Mouse (Mus musculus): ENCODE measurements around the gene Gpr25. TPM values are rescaled to one million over a fixed set of nuclear protein-coding genes. Genes with fewer than 3 reads are reported as not detected.

The Gpr25 gene
- total and polyA plus RNA-seq, 3 experiments = not detected

DNA sequence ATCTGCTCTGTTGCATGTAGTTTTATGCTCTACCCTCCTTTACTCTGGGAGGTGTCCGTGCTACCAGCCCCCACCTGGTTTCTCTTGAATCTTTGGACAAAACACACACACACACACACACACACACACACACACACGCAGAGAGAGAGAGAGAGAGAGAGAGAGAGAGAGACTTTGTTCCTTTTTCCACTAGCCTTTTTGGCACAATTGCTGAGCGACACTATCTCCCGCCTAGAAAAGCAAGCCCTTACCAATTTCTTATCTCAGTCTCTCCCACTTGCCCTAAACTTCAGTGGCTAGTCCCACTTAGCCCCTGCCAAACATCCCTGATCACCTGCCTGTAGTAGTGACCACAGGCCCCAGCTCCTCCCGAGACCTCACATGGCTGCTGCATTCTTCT, 16.2 kb downstream of the Gpr25 start:
- TF ChIP-seq CTCF (IDR thresholded peaks at IDR 0.05) = no peak
- TF ChIP-seq POLR2A (IDR thresholded peaks at IDR 0.05; ENCODE audit: insufficient read depth, low read depth, low read length) = no peak
- TF ChIP-seq EP300 (IDR thresholded peaks at IDR 0.05; ENCODE audit: insufficient read depth, low read depth, low read length) = no peak

DNA sequence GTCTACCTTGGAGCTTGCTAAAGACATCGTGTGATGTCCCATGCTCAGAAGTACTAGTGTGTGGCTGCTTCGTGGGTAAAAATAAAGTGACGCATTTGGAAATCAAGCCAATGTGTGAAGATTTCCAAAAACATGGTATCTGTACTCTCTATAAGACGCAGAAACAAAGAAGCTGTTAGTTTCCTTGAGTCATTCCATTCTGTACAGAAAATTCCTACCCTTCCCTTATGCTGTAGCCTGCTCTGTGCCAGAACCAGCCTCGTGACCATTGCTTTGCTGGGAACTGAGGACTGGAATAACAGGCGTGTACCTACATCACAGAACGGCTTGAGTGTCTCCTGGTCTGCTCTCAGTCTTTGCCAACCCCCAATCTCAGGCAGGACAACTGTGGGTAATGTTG, 18.9 kb downstream of the Gpr25 start:
- Histone ChIP-seq H3K9ac (ENCODE audit: low read depth, low read length) (no peak overlapping the region), H3K79me2 (replicated peaks; ENCODE audit: control insufficient read depth, insufficient read depth, low read length) (no peaks in the 10 kb centered on the region), H3K4me3 (no peak overlapping the region), H3K27ac (no peak overlapping the region), H3K27me3 (ENCODE audit: control insufficient read depth, insufficient read depth, low read length) (no peaks in the 10 kb centered on the region), H3K36me3 (ENCODE audit: control insufficient read depth, insufficient read depth, low read length) (no peaks in the 10 kb centered on the region), H3K4me1 (ENCODE audit: control insufficient read depth, insufficient read depth, low read length) (no peaks in the 10 kb centered on the region)
- no peak for DNase-seq
- intact Hi-C loops (cut with DNase I) = no loop called here
- WGBS = 78% methylated on average over 7 of the region's 7 CpGs
- TF ChIP-seq CTCF (IDR thresholded peaks at IDR 0.05) = no peak
- TF ChIP-seq EP300 (IDR thresholded peaks at IDR 0.05; ENCODE audit: insufficient read depth, low read depth, low read length) = no peak
- no peak for TF ChIP-seq POLR2A (IDR thresholded peaks at IDR 0.05; ENCODE audit: insufficient read depth, low read depth, low read length)

More for the DNA sequence above, 16.2 kb downstream of the Gpr25 start:
- Histone ChIP-seq H3K27me3 (ENCODE audit: control insufficient read depth, insufficient read depth, low read length) (no peaks in the 10 kb centered on the region), H3K79me2 (replicated peaks; ENCODE audit: control insufficient read depth, insufficient read depth, low read length) (no peaks in the 10 kb centered on the region), H3K4me1 (ENCODE audit: control insufficient read depth, insufficient read depth, low read length) (no peaks in the 10 kb centered on the region), H3K4me3 (no peak overlapping the region), H3K36me3 (ENCODE audit: control insufficient read depth, insufficient read depth, low read length) (no peaks in the 10 kb centered on the region), H3K9ac (ENCODE audit: low read depth, low read length) (no peak overlapping the region), H3K27ac (no peak overlapping the region)
- 70% methylated on average over 5 of the region's 5 CpGs for WGBS
- no peak for DNase-seq
- intact Hi-C loops (cut with DNase I) = no loop called here

DNA sequence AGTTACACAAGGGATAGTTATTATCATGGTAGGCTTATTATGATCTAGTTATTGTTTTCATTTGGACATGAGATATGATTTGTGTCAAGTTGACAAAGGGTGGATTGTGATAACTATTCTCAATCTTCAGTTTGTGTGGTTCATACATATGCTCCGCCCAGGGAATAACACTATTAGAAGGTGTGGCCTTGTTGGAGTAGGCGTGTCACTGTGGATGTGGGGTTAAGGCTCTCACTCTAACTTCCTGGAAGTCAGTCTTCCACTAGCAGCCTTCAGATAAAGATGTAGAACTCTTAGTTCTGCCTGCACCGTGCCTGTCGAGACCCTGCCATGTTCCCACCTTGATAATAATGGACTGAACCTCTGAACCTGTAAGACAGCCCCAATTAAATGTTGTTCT, 22.2 kb downstream of the Gpr25 start:
- Histone ChIP-seq H3K79me2 (replicated peaks; ENCODE audit: control insufficient read depth, insufficient read depth, low read length) (no peaks in the 10 kb centered on the region), H3K4me1 (ENCODE audit: control insufficient read depth, insufficient read depth, low read length) (no peaks in the 10 kb centered on the region), H3K9ac (ENCODE audit: low read depth, low read length) (no peak overlapping the region), H3K27me3 (ENCODE audit: control insufficient read depth, insufficient read depth, low read length) (peaks cover 4% of the 10 kb centered on the region), H3K27ac (no peak overlapping the region), H3K4me3 (no peak overlapping the region), H3K36me3 (ENCODE audit: control insufficient read depth, insufficient read depth, low read length) (no peaks in the 10 kb centered on the region)
- intact Hi-C loops (cut with DNase I) = no loop called here
- no peak for DNase-seq
- WGBS = 78% methylated on average over 4 of the region's 4 CpGs
- TF ChIP-seq POLR2A (IDR thresholded peaks at IDR 0.05; ENCODE audit: insufficient read depth, low read depth, low read length) (no peak), EP300 (IDR thresholded peaks at IDR 0.05; ENCODE audit: insufficient read depth, low read depth, low read length) (no peak), CTCF (IDR thresholded peaks at IDR 0.05) (no peak)

DNA sequence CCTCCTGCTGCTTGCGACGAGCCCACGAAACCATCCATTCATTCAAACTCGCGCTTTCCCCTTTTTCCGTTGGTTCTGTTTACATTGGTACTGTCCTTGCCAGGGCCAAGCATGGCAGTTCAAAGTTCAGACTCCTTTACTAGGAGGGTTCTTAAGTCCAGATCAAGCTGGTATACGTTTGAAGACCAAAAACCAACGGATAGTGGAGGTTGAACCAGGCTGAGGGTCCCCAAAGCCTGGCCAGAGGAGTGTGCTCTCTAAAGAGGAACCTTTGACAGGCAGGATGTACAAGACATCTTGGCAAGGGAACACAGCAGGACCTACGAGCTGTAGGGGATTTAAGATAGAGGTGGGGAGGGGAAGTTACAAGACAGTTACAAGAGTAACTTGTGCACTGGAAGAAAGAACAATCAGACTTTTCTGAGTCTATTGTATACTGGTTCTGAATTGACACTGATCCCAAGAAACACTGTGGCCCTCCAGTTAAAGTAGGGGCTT, 26.0 kb downstream of the Gpr25 start:
- TF ChIP-seq EP300 (IDR thresholded peaks at IDR 0.05; ENCODE audit: insufficient read depth, low read depth, low read length) (no peak), CTCF (IDR thresholded peaks at IDR 0.05) (peak; percentile 39)
- peak overlapping the region; percentile 49 for H3K4me3 ChIP-seq
- H3K27me3 ChIP-seq (ENCODE audit: control insufficient read depth, insufficient read depth, low read length) = peaks cover 11% of the 10 kb centered on the region
- WGBS = 8% methylated on average over 9 of the region's 9 CpGs
- no peaks in the 10 kb centered on the region for H3K36me3 ChIP-seq (ENCODE audit: control insufficient read depth, insufficient read depth, low read length)
- intact Hi-C loops (cut with DNase I) = no loop called here
- no peak for DNase-seq
- H3K27ac ChIP-seq = no peak overlapping the region
- H3K9ac ChIP-seq (ENCODE audit: low read depth, low read length) = no peak overlapping the region
- H3K79me2 ChIP-seq (replicated peaks; ENCODE audit: control insufficient read depth, insufficient read depth, low read length) = no peaks in the 10 kb centered on the region
- no peaks in the 10 kb centered on the region for H3K4me1 ChIP-seq (ENCODE audit: control insufficient read depth, insufficient read depth, low read length)

DNA sequence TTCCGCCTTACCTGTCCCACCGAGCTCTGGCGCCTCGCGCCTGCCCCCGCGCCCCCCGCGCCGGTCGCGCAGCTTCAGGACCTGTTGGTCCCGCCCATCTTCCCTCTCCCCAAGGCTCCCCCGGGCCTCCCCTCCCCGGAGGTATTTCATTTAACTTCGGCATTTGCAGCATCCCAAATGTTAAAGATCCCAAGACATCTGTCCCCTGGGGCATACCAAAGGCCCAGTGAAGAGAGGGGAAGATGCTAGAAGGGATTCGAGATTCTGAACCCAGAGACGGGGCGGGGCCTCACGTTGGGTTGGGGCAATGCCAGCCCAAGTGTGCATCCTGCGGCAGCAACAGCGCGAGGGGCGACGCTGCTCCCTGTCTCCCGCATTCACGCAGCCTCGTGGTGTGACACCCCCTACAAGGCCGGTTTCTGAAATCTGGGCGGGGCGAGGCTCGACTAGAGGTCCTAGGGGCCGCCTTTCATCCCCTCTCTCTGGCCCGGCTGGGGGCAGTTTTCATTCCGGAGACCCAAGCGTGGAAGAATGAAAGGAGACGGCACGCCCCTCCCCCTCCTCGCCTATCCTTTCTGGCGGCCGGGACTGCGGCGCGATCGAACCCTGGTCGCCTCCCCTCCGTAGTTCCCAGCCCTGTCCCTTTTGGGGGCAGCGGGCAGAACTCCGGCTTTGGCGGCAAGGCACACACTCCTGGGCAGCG, 26.6 kb downstream of the Gpr25 start, which contains the start of gene Inava:
Gene Inava (minus strand): TSS at position 373 of the 703 bp plus-strand sequence.
- Histone ChIP-seq H3K27me3 (ENCODE audit: control insufficient read depth, insufficient read depth, low read length) (peaks cover 11% of the 10 kb centered on the region), H3K36me3 (ENCODE audit: control insufficient read depth, insufficient read depth, low read length) (no peaks in the 10 kb centered on the region), H3K79me2 (replicated peaks; ENCODE audit: control insufficient read depth, insufficient read depth, low read length) (no peaks in the 10 kb centered on the region), H3K9ac (ENCODE audit: low read depth, low read length) (peak within 1 kb of the TSS; percentile 46), H3K4me1 (ENCODE audit: control insufficient read depth, insufficient read depth, low read length) (no peaks in the 10 kb centered on the region), H3K27ac (no peak within 1 kb of the TSS), H3K4me3 (peak within 1 kb of the TSS; percentile 49)
- intact Hi-C loops (cut with DNase I) = no loop called here
- DNase-seq = peak in 1 of 2 experiments; percentile 35
- TF ChIP-seq POLR2A (IDR thresholded peaks at IDR 0.05; ENCODE audit: insufficient read depth, low read depth, low read length) (no peak), CTCF (IDR thresholded peaks at IDR 0.05) (no peak), EP300 (IDR thresholded peaks at IDR 0.05; ENCODE audit: insufficient read depth, low read depth, low read length) (no peak)
- WGBS = under 1% methylated on average over 46 of the region's 51 CpGs

DNA sequence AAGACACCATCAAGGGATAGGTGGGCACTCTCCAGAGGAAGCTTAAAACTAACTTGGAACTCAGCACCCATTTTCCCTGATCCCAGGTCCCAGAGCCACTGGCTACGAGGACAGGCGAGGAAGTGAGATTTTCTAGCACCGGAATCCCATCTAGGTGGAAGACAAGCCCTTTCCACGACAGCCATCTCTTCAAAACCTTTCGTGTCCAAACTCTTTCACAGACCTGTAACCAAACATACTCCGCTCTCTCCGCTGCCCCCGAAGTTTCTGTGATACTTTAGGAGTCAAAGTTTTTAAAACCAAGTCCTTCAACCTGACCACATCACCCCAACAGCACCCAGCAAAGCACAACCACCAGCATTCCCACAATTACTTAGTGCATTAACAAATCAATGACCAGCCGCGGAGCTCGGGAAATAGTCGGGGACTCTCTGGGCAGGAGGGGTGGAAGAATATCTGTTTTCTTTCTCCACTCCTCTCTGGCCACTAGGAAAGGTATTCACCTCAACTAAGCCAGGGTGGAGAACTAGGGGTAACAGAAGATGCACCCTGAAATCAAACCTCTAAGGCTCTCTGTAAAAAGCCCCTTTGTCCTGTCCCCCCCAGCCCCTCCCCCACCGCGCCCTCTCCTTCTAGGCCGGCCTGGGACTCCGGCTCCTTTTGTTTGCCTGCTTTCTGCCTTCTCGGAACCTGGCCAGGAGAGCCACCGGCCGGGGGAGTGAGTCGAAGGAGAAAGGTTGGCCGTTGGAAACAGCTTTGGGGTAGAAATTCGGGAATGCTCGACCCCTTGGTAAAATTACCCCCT, 27.5 kb downstream of the Gpr25 start:
- intact Hi-C loops (cut with DNase I) = no loop called here
- Histone ChIP-seq H3K36me3 (ENCODE audit: control insufficient read depth, insufficient read depth, low read length) (no peaks in the 10 kb centered on the region), H3K79me2 (replicated peaks; ENCODE audit: control insufficient read depth, insufficient read depth, low read length) (no peaks in the 10 kb centered on the region), H3K4me1 (ENCODE audit: control insufficient read depth, insufficient read depth, low read length) (no peaks in the 10 kb centered on the region), H3K9ac (ENCODE audit: low read depth, low read length) (no peak overlapping the region), H3K27me3 (ENCODE audit: control insufficient read depth, insufficient read depth, low read length) (peaks cover 11% of the 10 kb centered on the region), H3K27ac (no peak overlapping the region), H3K4me3 (no peak overlapping the region)
- no peak for TF ChIP-seq EP300 (IDR thresholded peaks at IDR 0.05; ENCODE audit: insufficient read depth, low read depth, low read length)
- no peak for TF ChIP-seq CTCF (IDR thresholded peaks at IDR 0.05)
- TF ChIP-seq POLR2A (IDR thresholded peaks at IDR 0.05; ENCODE audit: insufficient read depth, low read depth, low read length) = no peak
- 7% methylated on average over 23 of the region's 23 CpGs for WGBS
- DNase-seq = no peak
